Mouse (Mus musculus) thymus, postnatal 10 days (tissue): ENCODE data around the gene Gm20388.

ENCODE experiments used
- DNase-seq, 2 experiments: peaks; one replicate each; pipeline ENCODE4 v3.0.0; 2021; ENCODE audit warnings: low spot score in 2 of 2

Gene Gm20388

GRCm38 (mm10) chr8:120119429-120119828 is 208.8 kb downstream of the Gm20388 start:
- no peak for DNase-seq

- no peak for DNase-seq
These were observed 209.3 kb downstream of the Gm20388 start for GRCm38 (mm10) chr8:120119931-120120330.

GRCm38 (mm10) chr8:120120951-120121350 is 210.3 kb downstream of the Gm20388 start:
- DNase-seq: no peak

GRCm38 (mm10) chr8:120124261-120124660 is 213.6 kb downstream of the Gm20388 start:
- DNase-seq: no peak

GRCm38 (mm10) chr8:120124836-120125389 is 214.3 kb downstream of the Gm20388 start:
- DNase-seq: no peak

- no peak for DNase-seq
These were observed 215.9 kb downstream of the Gm20388 start for GRCm38 (mm10) chr8:120126357-120127161.

GRCm38 (mm10) chr8:120129547-120129946 is 218.9 kb downstream of the Gm20388 start:
- DNase-seq: no peak

- no peak for DNase-seq
These were observed 220.5 kb downstream of the Gm20388 start for GRCm38 (mm10) chr8:120131158-120131557.

GRCm38 (mm10) chr8:120133169-120133568 is 222.5 kb downstream of the Gm20388 start:
- no peak for DNase-seq

GRCm38 (mm10) chr8:120135687-120136086 is 225.0 kb downstream of the Gm20388 start:
- DNase-seq: no peak

GRCm38 (mm10) chr8:120136618-120137017 is 226.0 kb downstream of the Gm20388 start:
- DNase-seq: no peak

- no peak for DNase-seq
These were observed 228.3 kb downstream of the Gm20388 start for GRCm38 (mm10) chr8:120138958-120139357.

- DNase-seq: no peak
These were observed 230.1 kb downstream of the Gm20388 start for GRCm38 (mm10) chr8:120140769-120141168.

- no peak for DNase-seq
These were observed 233.4 kb downstream of the Gm20388 start for GRCm38 (mm10) chr8:120143911-120144651.

GRCm38 (mm10) chr8:120144652-120145301 is 234.1 kb downstream of the Gm20388 start:
- no peak for DNase-seq

- DNase-seq: no peak
These were observed 235.4 kb downstream of the Gm20388 start for GRCm38 (mm10) chr8:120146051-120146450.

- no peak for DNase-seq
These were observed 239.4 kb downstream of the Gm20388 start for GRCm38 (mm10) chr8:120150028-120150427.

- DNase-seq: no peak
These were observed 240.5 kb downstream of the Gm20388 start for GRCm38 (mm10) chr8:120151151-120151550.

- no peak for DNase-seq
These were observed 242.0 kb downstream of the Gm20388 start for GRCm38 (mm10) chr8:120152636-120153035.

GRCm38 (mm10) chr8:120160366-120160765 is 249.7 kb downstream of the Gm20388 start:
- DNase-seq: no peak

GRCm38 (mm10) chr8:120161658-120162403 is 251.2 kb downstream of the Gm20388 start:
- DNase-seq: no peak

- DNase-seq: no peak
These were observed 251.7 kb downstream of the Gm20388 start for GRCm38 (mm10) chr8:120162404-120162752.
